Mouse (Mus musculus): ENCODE data around the gene Ebpl. TPM values are rescaled to one million over a fixed set of nuclear protein-coding genes. Genes with fewer than 3 reads are reported as not detected.

Gene Ebpl
- total and polyA plus RNA-seq, 2 experiments from 2014 or later, result 2.2 to 11.5 TPM

DNA sequence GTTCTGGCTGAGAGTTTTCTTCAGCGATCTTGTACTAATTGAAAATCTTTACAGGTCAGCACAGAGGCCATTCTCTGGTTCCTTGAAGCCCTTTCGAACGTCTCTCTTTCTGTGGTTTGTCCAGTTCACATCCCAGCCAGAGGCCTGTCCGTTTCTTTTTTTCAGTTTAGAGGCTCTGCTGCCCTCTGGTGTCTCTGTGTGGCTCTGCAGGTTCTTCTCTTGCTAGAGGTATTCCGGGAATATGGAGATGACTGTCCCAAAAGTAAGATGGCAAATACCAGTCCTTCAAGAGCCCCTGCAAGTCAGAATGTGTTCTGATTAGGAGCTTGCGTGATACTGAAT, 65.5 kb downstream of the Ebpl start:
- no peaks in the 10 kb centered on the region for H3K4me1 ChIP-seq (ENCODE audit: insufficient read depth, low read length)
- ATAC-seq (no peak), DNase-seq (ENCODE audit: low spot score) (peak; percentile 75)
- H3K9me3 ChIP-seq (ENCODE audit: low read length), result no peaks in the 10 kb centered on the region
- no peaks in the 10 kb centered on the region for H3K27me3 ChIP-seq (ENCODE audit: insufficient read depth, low read length)
- 15% methylated on average over 6 of the region's 6 CpGs for WGBS
- no peak; the same call in none of the 2 replicates for TF ChIP-seq CTCF (IDR thresholded peaks at IDR 0.05; ENCODE audit: low read depth)
- no peaks in the 10 kb centered on the region for H3K36me3 ChIP-seq (ENCODE audit: insufficient read depth, low read length)
- H3K9ac ChIP-seq (replicated peaks; ENCODE audit: low read length), result no peak overlapping the region
- H3K4me2 ChIP-seq (ENCODE audit: low read depth, low read length), result peak overlapping the region; percentile 33; the same call in 1 of the 2 replicates
- H3K27ac ChIP-seq, result no peak overlapping the region
- H3K4me3 ChIP-seq (ENCODE audit: low read length), result no peak overlapping the region

DNA sequence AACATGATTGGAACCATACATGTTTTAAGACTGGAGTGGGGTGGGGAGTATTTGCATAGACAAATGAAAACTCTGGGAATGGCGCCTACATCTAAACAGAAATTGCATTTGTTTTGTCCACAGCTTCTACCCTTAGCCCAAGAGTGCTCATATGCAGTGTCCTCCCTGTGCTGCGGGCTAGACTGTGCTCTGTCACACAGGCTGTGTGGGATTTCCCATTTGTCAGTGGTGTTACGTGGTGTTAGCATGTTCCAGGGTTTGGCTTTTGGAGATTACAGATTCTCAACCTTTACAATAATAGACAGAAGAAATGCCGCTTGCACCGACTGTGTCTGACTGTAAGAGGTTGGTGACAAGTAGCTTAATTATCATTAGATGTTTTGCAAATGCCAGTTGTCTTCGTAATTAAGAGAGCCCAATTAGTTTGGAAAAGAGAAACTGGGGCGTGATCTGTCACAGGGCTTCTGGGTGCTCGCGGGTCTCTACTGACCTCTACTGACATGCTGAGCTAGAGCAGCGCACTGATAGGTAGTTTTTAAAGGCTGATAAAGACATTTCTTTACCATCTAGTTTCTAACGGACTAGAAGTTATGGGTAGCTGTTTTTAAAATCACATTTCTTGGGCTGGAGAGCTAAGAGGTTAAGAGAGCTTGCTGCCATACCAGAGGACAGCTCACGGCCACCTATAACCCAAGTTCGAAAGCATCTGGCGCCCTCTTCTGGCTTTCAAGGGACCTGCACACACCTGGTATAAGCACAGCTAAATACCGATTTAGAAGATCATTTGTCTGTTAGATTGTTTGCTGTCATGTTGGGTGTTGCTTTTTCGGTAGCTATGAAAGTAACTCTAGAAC, 66.1 kb downstream of the Ebpl start:
- Histone ChIP-seq H3K4me1 (ENCODE audit: insufficient read depth, low read length) (no peaks in the 10 kb centered on the region), H3K36me3 (ENCODE audit: insufficient read depth, low read length) (no peaks in the 10 kb centered on the region), H3K27ac (no peak overlapping the region), H3K9me3 (ENCODE audit: low read length) (no peaks in the 10 kb centered on the region), H3K9ac (replicated peaks; ENCODE audit: low read length) (no peak overlapping the region), H3K4me3 (ENCODE audit: low read length) (no peak overlapping the region), H3K27me3 (ENCODE audit: insufficient read depth, low read length) (no peaks in the 10 kb centered on the region), H3K4me2 (ENCODE audit: low read depth, low read length) (peak overlapping the region; percentile 33; the same call in 1 of the 2 replicates)
- DNase-seq (ENCODE audit: low spot score) (peak; percentile 77), ATAC-seq (peak; percentile 70; the same call in 1 of the 2 replicates)
- 45% methylated on average over 16 of the region's 16 CpGs for WGBS
- TF ChIP-seq CTCF (IDR thresholded peaks at IDR 0.05; ENCODE audit: low read depth), result no peak; the same call in 1 of the 2 replicates

DNA sequence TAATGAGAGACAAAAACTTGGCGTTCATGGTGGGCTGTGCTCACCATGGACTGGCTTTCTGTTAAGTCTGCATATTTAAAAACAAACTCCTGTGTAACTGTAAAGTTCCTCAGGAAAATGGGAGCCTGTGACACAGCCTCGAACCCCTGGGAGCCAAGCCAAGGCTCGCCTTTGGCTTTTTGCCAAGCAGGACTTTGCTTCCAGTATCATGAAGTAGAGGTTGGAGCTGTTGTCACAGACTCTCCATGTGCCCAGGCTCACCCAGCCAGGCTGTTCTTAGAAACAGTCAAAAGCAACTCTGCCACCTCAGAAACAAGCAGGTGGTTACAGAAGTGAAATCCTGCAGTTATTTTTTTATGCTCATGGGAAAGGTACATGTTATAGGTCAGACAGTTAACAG, 69.6 kb downstream of the Ebpl start:
- no peak for TF ChIP-seq CTCF (IDR thresholded peaks at IDR 0.05; ENCODE audit: low read depth)
- Histone ChIP-seq H3K9ac (replicated peaks; ENCODE audit: low read length) (no peak overlapping the region), H3K4me2 (ENCODE audit: low read depth, low read length) (no peak overlapping the region), H3K27me3 (ENCODE audit: insufficient read depth, low read length) (no peaks in the 10 kb centered on the region), H3K27ac (no peak overlapping the region), H3K4me3 (ENCODE audit: low read length) (no peak overlapping the region), H3K36me3 (ENCODE audit: insufficient read depth, low read length) (no peaks in the 10 kb centered on the region), H3K4me1 (ENCODE audit: insufficient read depth, low read length) (no peaks in the 10 kb centered on the region), H3K9me3 (ENCODE audit: low read length) (no peaks in the 10 kb centered on the region)
- no peak for ATAC-seq
- WGBS, result 46% methylated on average over 3 of the region's 3 CpGs
- DNase-seq (ENCODE audit: low spot score), result no peak

DNA sequence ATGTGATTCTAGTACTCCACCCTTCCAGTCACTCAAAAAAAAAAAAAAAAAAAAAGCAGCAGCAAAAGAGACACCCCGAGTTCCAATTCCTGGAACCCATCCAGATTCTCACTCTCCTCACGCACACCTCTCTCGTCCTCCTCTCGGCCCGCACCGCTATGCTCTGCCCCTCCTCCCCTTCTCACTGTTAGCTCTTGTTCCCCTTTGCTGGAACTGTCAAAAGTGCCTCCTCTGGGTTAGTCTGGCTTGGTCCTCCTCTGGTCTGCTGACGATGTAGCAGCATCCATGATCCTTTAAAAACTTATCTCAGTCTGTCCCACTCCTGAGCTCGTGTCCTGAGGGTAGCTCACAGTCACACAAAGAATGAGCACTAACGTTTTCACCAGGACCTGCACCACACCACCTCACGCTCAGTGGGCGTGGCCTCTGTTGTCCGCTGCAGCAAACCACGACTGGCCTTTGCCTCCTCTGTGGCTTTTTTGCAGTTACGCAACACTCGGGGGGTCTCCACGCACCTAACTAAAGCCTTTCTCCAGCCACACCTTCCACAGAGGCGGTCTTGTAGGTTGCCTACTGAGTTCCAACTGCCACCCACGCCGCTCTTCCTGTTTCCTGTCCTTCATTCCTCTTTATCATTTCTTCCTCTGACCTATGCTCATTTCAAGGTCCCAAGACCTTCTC, 71.5 kb downstream of the Ebpl start:
- WGBS, result 67% methylated on average over 19 of the region's 19 CpGs
- DNase-seq (ENCODE audit: low spot score), result no peak
- Histone ChIP-seq H3K36me3 (ENCODE audit: insufficient read depth, low read length) (no peaks in the 10 kb centered on the region), H3K27me3 (ENCODE audit: insufficient read depth, low read length) (no peaks in the 10 kb centered on the region), H3K4me1 (ENCODE audit: insufficient read depth, low read length) (no peaks in the 10 kb centered on the region), H3K4me3 (ENCODE audit: low read length) (no peak overlapping the region), H3K9ac (replicated peaks; ENCODE audit: low read length) (no peak overlapping the region), H3K4me2 (ENCODE audit: low read depth, low read length) (no peak overlapping the region), H3K9me3 (ENCODE audit: low read length) (no peaks in the 10 kb centered on the region), H3K27ac (no peak overlapping the region)
- TF ChIP-seq CTCF (IDR thresholded peaks at IDR 0.05; ENCODE audit: low read depth), result no peak
- ATAC-seq, result no peak

Other genes with a start within 250 kb of the Ebpl start
- gene Sacs, start 222.0 kb downstream of the Ebpl start, total RNA-seq (2014; rRNA removed), result 37.1 and 37.7 TPM in 2 replicates
- gene Sacs, start 222.0 kb downstream of the Ebpl start, polyA plus RNA-seq (2015; fragmentation: Nextera tagmentation; extraction: Ambion mirVana), result 6.6 and 7.2 TPM in 2 replicates
- gene Sgcg, start 101.9 kb downstream of the Ebpl start, total RNA-seq (2014; rRNA removed), result 0.52 and 0.72 TPM in 2 replicates
- 0.49 and 0.76 TPM in 2 replicates for gene Sgcg, start 101.9 kb downstream of the Ebpl start, polyA plus RNA-seq (2015; fragmentation: Nextera tagmentation; extraction: Ambion mirVana)
- gene Arl11, start 50.7 kb downstream of the Ebpl start, total RNA-seq (2014; rRNA removed), result 0.94 and 2.8 TPM in 2 replicates
- 0.54 and 0.56 TPM in 2 replicates for gene Arl11, start 50.7 kb downstream of the Ebpl start, polyA plus RNA-seq (2015; fragmentation: Nextera tagmentation; extraction: Ambion mirVana)
- 34.8 and 35.8 TPM in 2 replicates for gene Kpna3, start 79.4 kb upstream of the Ebpl start, total RNA-seq (2014; rRNA removed)
- 48.3 and 52.5 TPM in 2 replicates for gene Kpna3, start 79.4 kb upstream of the Ebpl start, polyA plus RNA-seq (2015; fragmentation: Nextera tagmentation; extraction: Ambion mirVana)
- 21.9 and 27.1 TPM in 2 replicates for gene Spryd7, start 196.4 kb upstream of the Ebpl start, total RNA-seq (2014; rRNA removed)
- gene Spryd7, start 196.4 kb upstream of the Ebpl start, polyA plus RNA-seq (2015; fragmentation: Nextera tagmentation; extraction: Ambion mirVana), result 58.0 and 61.8 TPM in 2 replicates
- 8.5 and 13.1 TPM in 2 replicates for gene Trim13, start 237.8 kb upstream of the Ebpl start, total RNA-seq (2014; rRNA removed)
- 28.1 and 28.6 TPM in 2 replicates for gene Trim13, start 237.8 kb upstream of the Ebpl start, polyA plus RNA-seq (2015; fragmentation: Nextera tagmentation; extraction: Ambion mirVana)
- 1.2 and 2.5 TPM in 2 replicates for gene Kcnrg, start 247.0 kb upstream of the Ebpl start, total RNA-seq (2014; rRNA removed)
- gene Kcnrg, start 247.0 kb upstream of the Ebpl start, polyA plus RNA-seq (2015; fragmentation: Nextera tagmentation; extraction: Ambion mirVana), result 1.5 TPM in 2 replicates

Data from hindbrain, postnatal 0 days (tissue).